Mouse (Mus musculus) ES-E14 (cell line): ENCODE data around the gene Disc1. TPM values are rescaled to one million over a fixed set of nuclear protein-coding genes. Genes with fewer than 3 reads are reported as not detected.

Experiments
- DNase-seq: peaks from one replicate; pipeline ENCODE4 v3.0.0-alpha.2; 2013; ENCODE audit warnings: low read depth, low spot score
- H3K27ac ChIP-seq: 2 replicates; pipeline ENCODE4 v1.5.1; 2012; ENCODE audit warnings: low read depth, mild to moderate bottlenecking, low read length, moderate library complexity, mixed read lengths; ENCODE audit not compliant: poor library complexity, insufficient read depth, severe bottlenecking
- H3K36me3 ChIP-seq: 2 replicates; pipeline ENCODE4 v1.6.1; 2012; ENCODE audit warnings: mild to moderate bottlenecking, low read length, moderate library complexity, mixed read lengths; ENCODE audit not compliant: control insufficient read depth, poor library complexity, insufficient read depth, severe bottlenecking
- H3K4me1 ChIP-seq, 2 experiments: fragments of 150-350 bp in 1 of 2; sonication (generic) in 1 of 2; 2 replicates each; pipeline ENCODE4 v1.6.1; 2012; ENCODE audit warnings: low read length in 2 of 2, mild to moderate bottlenecking in 1 of 2, mixed read lengths in 1 of 2; ENCODE audit not compliant: control insufficient read depth in 2 of 2, insufficient read depth in 2 of 2, poor library complexity in 1 of 2
- H3K4me3 ChIP-seq, 2 experiments: fragments of 150-350 bp in 1 of 2; sonication (generic) in 1 of 2; 2 replicates each; pipeline ENCODE4 v1.5.1; 2012; ENCODE audit warnings: low read length in 2 of 2, low read depth in 1 of 2, mild to moderate bottlenecking in 1 of 2, mixed read lengths in 1 of 2; ENCODE audit not compliant: insufficient read depth in 1 of 2, poor library complexity in 1 of 2, severe bottlenecking in 1 of 2
- H3K9ac ChIP-seq: 2 replicates; pipeline ENCODE4 v1.6.1; 2012; ENCODE audit warnings: low read depth, mild to moderate bottlenecking, low read length, mixed read lengths; ENCODE audit not compliant: poor library complexity, insufficient read depth, severe bottlenecking
- H3K9me3 ChIP-seq: fragments of 150-350 bp; sonication (generic); 2 replicates; pipeline ENCODE4 v1.6.1; 2012; ENCODE audit warnings: low read depth, mild to moderate bottlenecking, low read length; ENCODE audit not compliant: control insufficient read depth, insufficient read depth
- CHD2 ChIP-seq: IDR thresholded peaks from 2 replicates; pipeline ENCODE4 v1.6.1; 2014; ENCODE audit warnings: mild to moderate bottlenecking, low read depth, low read length, inconsistent platforms
- HCFC1 ChIP-seq: IDR thresholded peaks from 2 replicates; pipeline ENCODE4 v1.6.1; 2012; ENCODE audit warnings: low read length, inconsistent platforms, borderline replicate concordance; ENCODE audit not compliant: insufficient read depth
- MAFK ChIP-seq: IDR thresholded peaks from 2 replicates; pipeline ENCODE4 v1.6.1; 2014; ENCODE audit warnings: mild to moderate bottlenecking, low read depth, low read length, inconsistent platforms; ENCODE audit not compliant: insufficient read depth
- ZC3H11A ChIP-seq: IDR thresholded peaks from 2 replicates; pipeline ENCODE4 v1.6.1; 2012; ENCODE audit warnings: low read depth, mild to moderate bottlenecking, inconsistent platforms, low read length, borderline replicate concordance
- ZNF384 ChIP-seq: IDR thresholded peaks from 2 replicates; pipeline ENCODE4 v1.6.1; 2012; ENCODE audit warnings: low read depth, low read length, inconsistent platforms
- in situ Hi-C, 2 experiments: fragments of 600-800 bp; cut with MboI; formaldehyde crosslinking; loops; one replicate each; pipeline ENCODE4 v1.15.1; 2025; ENCODE audit warnings: low sequenced_read_pairs in 2 of 2, inconsistent platforms in 1 of 2; ENCODE audit not compliant: unreplicated experiment in 2 of 2
- total RNA-seq: library from RNA; depleted of rRNA; stranded (reverse); fragments of 300-350 nt; gene quantifications from 2 replicates; pipeline ENCODE4 v1.2.3, GENCODE M21; 2012

Disc1 gene
- total RNA-seq, 1 experiment = 2.7 TPM

GRCm38 (mm10) chr8:125291506-125291905 is 237.5 kb downstream of the Disc1 start:
- no peaks in the 10 kb centered on the region for H3K9me3 ChIP-seq
- H3K4me1 ChIP-seq = no peaks in the 10 kb centered on the region
- no peak for TF ChIP-seq ZNF384
- TF ChIP-seq CHD2 = no peak
- TF ChIP-seq HCFC1 = no peak
- TF ChIP-seq ZC3H11A = no peak
- no peak for TF ChIP-seq MAFK
- H3K4me3 ChIP-seq = no peak overlapping the region
- no peak for DNase-seq
- no peak overlapping the region for H3K27ac ChIP-seq
- in situ Hi-C loops = no loop called here
- H3K36me3 ChIP-seq = no peaks in the 10 kb centered on the region
- H3K9ac ChIP-seq = no peak overlapping the region

- DNase-seq = no peak
- H3K9ac ChIP-seq = no peak overlapping the region
Measured at GRCm38 (mm10) chr8:125291932-125292717, 238.1 kb downstream of the Disc1 start.

GRCm38 (mm10) chr8:125292933-125293591 is 239.1 kb downstream of the Disc1 start:
- Histone ChIP-seq H3K4me1 (no peaks in the 10 kb centered on the region), H3K9ac (no peak overlapping the region), H3K27ac (no peak overlapping the region), H3K4me3 (no peak overlapping the region), H3K36me3 (no peaks in the 10 kb centered on the region), H3K9me3 (no peaks in the 10 kb centered on the region)
- DNase-seq = no peak
- in situ Hi-C loops = no loop called here
- TF ChIP-seq ZNF384 = no peak

More at GRCm38 (mm10) chr8:125291932-125292717, 238.1 kb downstream of the Disc1 start:
- TF ChIP-seq ZC3H11A (0 out of 2 replicates have a peak, but pooled peaks have one; percentile 10), HCFC1 (no peak)
- in situ Hi-C loops = no loop called here
- Histone ChIP-seq H3K27ac (no peak overlapping the region), H3K9me3 (no peaks in the 10 kb centered on the region), H3K36me3 (no peaks in the 10 kb centered on the region), H3K4me1 (no peaks in the 10 kb centered on the region), H3K4me3 (no peak overlapping the region)

- no peaks in the 10 kb centered on the region for H3K9me3 ChIP-seq
- no peaks in the 10 kb centered on the region for H3K36me3 ChIP-seq
- no peak overlapping the region for H3K9ac ChIP-seq
- DNase-seq = no peak
- no peak overlapping the region for H3K4me3 ChIP-seq
- no peak overlapping the region for H3K27ac ChIP-seq
- TF ChIP-seq ZNF384 (no peak), ZC3H11A (no peak), MAFK (no peak), CHD2 (no peak), HCFC1 (no peak)
- H3K4me1 ChIP-seq = no peaks in the 10 kb centered on the region
- in situ Hi-C loops = no loop called here
Measured at GRCm38 (mm10) chr8:125299248-125299647, 245.3 kb downstream of the Disc1 start.

GRCm38 (mm10) chr8:125301931-125302361 is 248.0 kb downstream of the Disc1 start:
- no peak for DNase-seq
- H3K36me3 ChIP-seq = no peaks in the 10 kb centered on the region
- in situ Hi-C loops = no loop called here
- no peak overlapping the region for H3K27ac ChIP-seq
- H3K4me3 ChIP-seq = no peak overlapping the region
- no peaks in the 10 kb centered on the region for H3K9me3 ChIP-seq
- H3K9ac ChIP-seq = no peak overlapping the region
- H3K4me1 ChIP-seq = no peaks in the 10 kb centered on the region
- no peak for TF ChIP-seq ZNF384
- no peak for TF ChIP-seq HCFC1
- TF ChIP-seq MAFK = no peak
- TF ChIP-seq ZC3H11A = no peak
- TF ChIP-seq CHD2 = no peak
